ENCODE assay signal across 23 mouse cellular contexts in the genomic region with DNA sequence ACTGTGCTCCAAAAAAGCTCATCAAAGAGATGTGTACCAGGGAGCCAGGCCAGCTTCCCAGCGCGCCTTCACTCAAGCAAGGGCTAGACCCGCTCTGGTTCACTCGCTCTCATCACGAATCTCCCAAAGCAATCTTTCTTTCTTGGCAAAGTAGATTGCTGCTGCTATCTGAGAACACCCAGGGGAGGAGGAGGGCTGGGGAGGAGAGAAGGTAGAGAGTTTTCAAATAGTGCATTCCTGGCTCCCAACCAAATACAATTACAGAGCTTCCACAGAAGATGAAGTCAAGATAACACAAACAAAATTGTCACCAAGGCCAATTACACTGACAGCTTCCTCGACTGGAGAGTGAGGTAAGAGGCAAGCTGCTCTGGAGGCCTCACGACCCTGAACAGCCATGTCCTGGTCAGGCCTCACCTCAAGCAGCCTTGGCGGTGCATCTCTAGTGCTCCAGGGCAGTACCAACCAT. TPM values are rescaled to one million over a fixed set of nuclear protein-coding genes. Genes with fewer than 3 reads are reported as not detected.
DNase-seq lines count a peak whose midpoint lies in the region; ATAC-seq and TF ChIP-seq lines count a peak whose summit lies in the region.
"Had no signal": no experiment of that assay in that cellular context is flagged by ENCODE, and none has a peak within 500 bp of the region (broad histone marks: within the 10 kb centered on the region; RNA-seq: fewer than 3 reads in every experiment).

No protein-coding gene starts in this region.

- H3K4me3 ChIP-seq in forebrain, embryonic 13.5 days = no peak overlapping the region
- H3K4me3 ChIP-seq in forebrain, embryonic 10.5 days = no peak overlapping the region
- no peak overlapping the region for H3K4me3 ChIP-seq in liver, embryonic 15.5 days (replicated peaks)
- no peak overlapping the region for H3K4me3 ChIP-seq in embryonic facial prominence, embryonic 15.5 days (replicated peaks)
- H3K4me3 ChIP-seq in lung, adult 2 months (replicated peaks; ENCODE audit: extremely low read depth, low read depth, low read length) = no peak overlapping the region
- H3K4me3 ChIP-seq: limb, embryonic 13.5 days; myocyte had no signal

- no peak for TF ChIP-seq POLR2A in lung, adult 2 months (IDR thresholded peaks at IDR 0.05; ENCODE audit: borderline replicate concordance, extremely low read depth, low read depth, low read length)

- peaks cover 71% of the 10 kb centered on the region for H3K36me3 ChIP-seq in forebrain, embryonic 13.5 days (ENCODE audit: poor library complexity, severe bottlenecking)
- peaks cover 78% of the 10 kb centered on the region for H3K36me3 ChIP-seq in forebrain, embryonic 10.5 days (replicated peaks)
- peaks cover 81% of the 10 kb centered on the region for H3K36me3 ChIP-seq in liver, embryonic 15.5 days (replicated peaks)
- peaks cover 11% of the 10 kb centered on the region for H3K36me3 ChIP-seq in embryonic facial prominence, embryonic 15.5 days

- TF ChIP-seq CTCF in lung, adult 2 months (IDR thresholded peaks at IDR 0.05; ENCODE audit: insufficient read depth, low read length) = no peak

- no peak overlapping the region for H3K9ac ChIP-seq in forebrain, embryonic 13.5 days
- no peak overlapping the region for H3K9ac ChIP-seq in liver, embryonic 15.5 days
- no peak overlapping the region for H3K9ac ChIP-seq in embryonic facial prominence, embryonic 15.5 days
- H3K9ac ChIP-seq: limb, embryonic 13.5 days; liver, embryonic 14.5 days had no signal

- DNase-seq in forebrain, embryonic 10.5 days (ENCODE audit: extremely low spot score, low spot score) = no peak
- DNase-seq in liver (no peak), MN1 (ENCODE audit: low spot score) (peak; percentile 80)
- no peak for DNase-seq in embryo, embryonic 10.5 days (ENCODE audit: low spot score)
- no peak for DNase-seq in lung, adult 2 months
- DNase-seq: adrenal gland, postnatal 10 days; cerebellum, adult 9-10 months; kidney, postnatal 4 days; right cerebral cortex, adult 18-20 months; right cerebral cortex, postnatal 4 days; thymus, postnatal 25 days had no signal

- H3K4me2 ChIP-seq in forebrain, embryonic 13.5 days = no peak overlapping the region
- H3K4me2 ChIP-seq in liver, embryonic 15.5 days = no peak overlapping the region
- no peak overlapping the region for H3K4me2 ChIP-seq in embryonic facial prominence, embryonic 15.5 days (replicated peaks)
- H3K4me2 ChIP-seq: heart, embryonic 11.5 days; limb, embryonic 13.5 days had no signal

- no peak overlapping the region for H3K27ac ChIP-seq in forebrain, embryonic 13.5 days
- no peak overlapping the region for H3K27ac ChIP-seq in forebrain, embryonic 10.5 days
- 0 out of 2 replicates have a peak overlapping the region, but pooled peaks have one; percentile 14 for H3K27ac ChIP-seq in liver, embryonic 15.5 days (replicated peaks)
- H3K27ac ChIP-seq in embryonic facial prominence, embryonic 15.5 days (replicated peaks) = peak overlapping the region; percentile 44; the same call in 1 of the 2 replicates
- H3K27ac ChIP-seq: limb, embryonic 13.5 days; liver, embryonic 14.5 days had no signal

- ATAC-seq in forebrain, embryonic 13.5 days = 0 out of 2 replicates have a peak, but pooled peaks have one; percentile 28
- ATAC-seq in liver, embryonic 15.5 days (ENCODE audit: insufficient read depth) = no peak
- ATAC-seq in embryonic facial prominence, embryonic 15.5 days (ENCODE audit: insufficient number of reproducible peaks, low FRiP score, low TSS enrichment, low read depth) = peak; percentile 21; the same call in 1 of the 2 replicates
- ATAC-seq: activated CD4-positive, CD25-positive, alpha-beta regulatory T cell, adult 4 months; CD4-positive, CD25-positive, alpha-beta regulatory T cell, adult 4 months; forebrain, embryonic 16.5 days; intestine, postnatal 0 days; midbrain, embryonic 16.5 days had no signal

- 71% methylated on average over 8 of the region's 8 CpGs for WGBS in forebrain, embryonic 13.5 days
- 90% methylated on average over 8 of the region's 8 CpGs for WGBS in forebrain, embryonic 10.5 days
- WGBS in liver, embryonic 15.5 days (ENCODE audit: insufficient replicate concordance) = 76% methylated on average over 8 of the region's 8 CpGs
- WGBS in embryonic facial prominence, embryonic 15.5 days = 48% methylated on average over 8 of the region's 8 CpGs
- 66% methylated on average over 8 of the region's 8 CpGs for WGBS in lung, adult 2 months

- H3K9me3 ChIP-seq in forebrain, embryonic 13.5 days (replicated peaks) = no peaks in the 10 kb centered on the region
- H3K9me3 ChIP-seq in forebrain, embryonic 10.5 days = no peaks in the 10 kb centered on the region
- H3K9me3 ChIP-seq in liver, embryonic 15.5 days (replicated peaks) = no peaks in the 10 kb centered on the region
- H3K9me3 ChIP-seq in embryonic facial prominence, embryonic 15.5 days (replicated peaks) = no peaks in the 10 kb centered on the region
- H3K9me3 ChIP-seq: limb, embryonic 13.5 days had no signal

- no peaks in the 10 kb centered on the region for H3K27me3 ChIP-seq in forebrain, embryonic 13.5 days
- peaks cover 11% of the 10 kb centered on the region; the same call in 1 of the 2 replicates for H3K27me3 ChIP-seq in forebrain, embryonic 10.5 days (ENCODE audit: poor library complexity, severe bottlenecking)
- H3K27me3 ChIP-seq in liver, embryonic 15.5 days = no peaks in the 10 kb centered on the region
- H3K27me3 ChIP-seq in embryonic facial prominence, embryonic 15.5 days = no peaks in the 10 kb centered on the region
- H3K27me3 ChIP-seq: limb, embryonic 13.5 days had no signal

- H3K4me1 ChIP-seq in forebrain, embryonic 13.5 days = peaks cover 62% of the 10 kb centered on the region
- peaks cover 49% of the 10 kb centered on the region for H3K4me1 ChIP-seq in forebrain, embryonic 10.5 days
- peaks cover 19% of the 10 kb centered on the region for H3K4me1 ChIP-seq in liver, embryonic 15.5 days (replicated peaks)
- peaks cover 27% of the 10 kb centered on the region for H3K4me1 ChIP-seq in embryonic facial prominence, embryonic 15.5 days
- no peaks in the 10 kb centered on the region for H3K4me1 ChIP-seq in lung, adult 2 months (ENCODE audit: control insufficient read depth, insufficient read depth, low read length)

RNA-seq across cellular contexts. Expression of gene Tmem131l, which starts 12.2 kb away (rescaled TPM):
- polyA plus RNA-seq in forebrain, embryonic 13.5 days (2015; fragmentation: Nextera tagmentation; extraction: Ambion mirVana) = 125 and 139 TPM in 2 replicates
- 64.6 and 74.8 TPM in 2 replicates for polyA plus RNA-seq in forebrain, embryonic 10.5 days (2016; fragmentation: Nextera tagmentation; extraction: Ambion mirVana)
- polyA plus RNA-seq in liver, embryonic 15.5 days (2015; fragmentation: Nextera tagmentation; extraction: Ambion mirVana) = 28.0 and 29.7 TPM in 2 replicates
- polyA plus RNA-seq in embryonic facial prominence, embryonic 15.5 days (2015; fragmentation: Nextera tagmentation; extraction: Ambion mirVana) = 56.8 and 60.5 TPM in 2 replicates
- 21.3 and 24.5 TPM in 2 replicates for polyA plus RNA-seq in lung, adult 2 months (2012; rRNA removed)

Comparison
In these comparisons a context has a peak if more than half of its experiments do, and no peak if none do; other contexts are left out.
1. H3K27ac ChIP-seq: peak in liver, embryonic 15.5 days (single experiment) and embryonic facial prominence, embryonic 15.5 days (single experiment); none in forebrain, embryonic 13.5 days (single experiment) and forebrain, embryonic 10.5 days (single experiment).